Mouse (Mus musculus) myocyte (in vitro differentiated cells): ENCODE measurements around the gene Kcnq4.

Experiments used
- MAX ChIP-seq: IDR thresholded peaks from one replicate; pipeline ENCODE4 v1.6.1; 2011; ENCODE audit warnings: low read depth, mild to moderate bottlenecking, control low read depth
- POLR2A ChIP-seq: IDR thresholded peaks from one replicate; pipeline ENCODE4 v1.6.1; 2011; ENCODE audit warnings: low read depth, mild to moderate bottlenecking, control low read depth, moderate library complexity; ENCODE audit not compliant: insufficient read length
- POLR2AphosphoS2 ChIP-seq: IDR thresholded peaks from one replicate; pipeline ENCODE4 v1.6.1; 2011; ENCODE audit warnings: low read depth, control low read depth; ENCODE audit not compliant: insufficient read length
- REST ChIP-seq: IDR thresholded peaks from one replicate; pipeline ENCODE4 v1.6.1; 2011; ENCODE audit warnings: mild to moderate bottlenecking, control low read depth, moderate library complexity; ENCODE audit not compliant: insufficient read depth, insufficient read length
- TCF3 ChIP-seq: IDR thresholded peaks from one replicate; pipeline ENCODE4 v1.6.1; 2011; ENCODE audit warnings: low read depth, control low read depth; ENCODE audit not compliant: insufficient read length
- USF1 ChIP-seq: IDR thresholded peaks from one replicate; pipeline ENCODE4 v1.6.1; 2011; ENCODE audit warnings: low read depth, mild to moderate bottlenecking, control low read depth, moderate library complexity

- TF ChIP-seq POLR2A = no peak
- no peak for TF ChIP-seq REST
- TF ChIP-seq TCF3 = no peak
- TF ChIP-seq USF1 = no peak
- TF ChIP-seq MAX = no peak
- TF ChIP-seq POLR2AphosphoS2 = no peak
These were observed 72.8 kb downstream of the Kcnq4 start for GRCm38 (mm10) chr4:120675640-120676039.
